Mouse (Mus musculus) lung, postnatal 0 days (tissue): ENCODE data around the gene Fitm2. TPM values are rescaled to one million over a fixed set of nuclear protein-coding genes. Genes with fewer than 3 reads are reported as not detected.

Experiments used
- ATAC-seq: fragments of 200-750 bp; cut with Nextera tagmentation; 2 replicates; pipeline ENCODE4 v1.8.0; 2017; ENCODE audit warnings: moderate library complexity
- DNase-seq: peaks from one replicate; pipeline ENCODE4 v3.0.0-alpha.2; 2016; ENCODE audit warnings: low spot score
- H3K27ac ChIP-seq: fragments of 300-500 bp; sonication (generic); 2 replicates; pipeline ENCODE4 v1.5.1; 2014; ENCODE audit warnings: antibody characterized with exemption, mild to moderate bottlenecking, low read length, mixed read lengths
- H3K27me3 ChIP-seq: fragments of 300-500 bp; sonication (generic); replicated peaks from 2 replicates; pipeline ENCODE4 v1.6.1; 2014; ENCODE audit warnings: low read length, mixed read lengths; ENCODE audit not compliant: insufficient read depth
- H3K36me3 ChIP-seq: fragments of 300-500 bp; sonication (generic); 2 replicates; pipeline ENCODE4 v1.6.1; 2014; ENCODE audit warnings: low read length, mixed read lengths; ENCODE audit not compliant: insufficient read depth
- H3K4me1 ChIP-seq: fragments of 300-500 bp; sonication (generic); 2 replicates; pipeline ENCODE4 v1.6.1; 2014; ENCODE audit warnings: antibody characterized with exemption, low read depth, low read length, mixed read lengths; ENCODE audit not compliant: insufficient read depth
- H3K4me2 ChIP-seq: fragments of 300-500 bp; sonication (generic); replicated peaks from 2 replicates; pipeline ENCODE4 v1.6.1; 2014; ENCODE audit warnings: low read depth, mild to moderate bottlenecking, low read length, moderate library complexity, mixed read lengths
- H3K4me3 ChIP-seq: fragments of 300-500 bp; sonication (generic); 2 replicates; pipeline ENCODE4 v1.5.1; 2014; ENCODE audit warnings: low read depth, low read length
- H3K9ac ChIP-seq: fragments of 300-500 bp; sonication (generic); replicated peaks from 2 replicates; pipeline ENCODE4 v1.6.1; 2014; ENCODE audit warnings: low read depth, mild to moderate bottlenecking
- H3K9me3 ChIP-seq: fragments of 300-500 bp; sonication (generic); 2 replicates; pipeline ENCODE4 v1.6.1; 2016; ENCODE audit warnings: low read length, mixed read lengths
- CTCF ChIP-seq: IDR thresholded peaks from 2 replicates; pipeline ENCODE4 v1.5.1; 2016; ENCODE audit warnings: antibody characterized with exemption, mild to moderate bottlenecking
- EP300 ChIP-seq: IDR thresholded peaks from 2 replicates; pipeline ENCODE4 v1.6.1; 2016; ENCODE audit warnings: antibody characterized with exemption, mild to moderate bottlenecking, control low read depth
- WGBS: fragments of 180-500 bp; shearing (Covaris S2); extraction: QIAGEN DNeasy Blood & Tissue Kit; methylation state at CpG from one replicate; pipeline ENCODE4 v1.1.7; 2014; 5-methylcytosine and 5-hydroxymethylcytosine counted together
- polyA plus RNA-seq: library from polyadenylated mRNA; unstranded; fragments of >200 nt; fragmentation: Nextera tagmentation; extraction: Ambion mirVana; gene quantifications from 2 replicates; pipeline ENCODE4 v1.2.1, GENCODE M21; 2015

The Fitm2 gene
- polyA plus RNA-seq, 1 experiment from 2014 or later = 22.5 TPM

DNA sequence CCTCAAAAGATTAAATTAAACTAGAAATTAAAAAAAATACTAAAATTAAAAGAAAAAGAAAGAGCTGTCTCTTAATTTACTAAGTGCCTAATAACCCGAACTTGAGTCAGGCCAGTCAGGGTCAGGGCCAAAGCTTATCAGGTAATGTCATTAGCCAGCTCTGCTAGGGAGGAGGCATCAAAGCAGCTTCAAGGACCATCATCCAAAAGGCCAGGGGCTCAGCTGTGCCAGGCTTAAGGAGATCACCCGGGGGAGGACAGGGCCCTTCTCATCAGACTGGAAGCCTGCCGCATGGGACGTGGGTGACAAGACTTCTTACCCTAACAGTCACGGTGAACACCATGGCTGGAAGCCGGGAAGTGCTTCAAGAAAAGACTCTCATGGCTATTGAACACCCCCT lies 4.8 kb downstream of the Fitm2 start:
- no peak for TF ChIP-seq EP300
- TF ChIP-seq CTCF = no peak
- no peak overlapping the region for H3K27ac ChIP-seq
- H3K4me2 ChIP-seq = no peak overlapping the region
- no peak for DNase-seq
- peaks cover 10% of the 10 kb centered on the region; the same call in 1 of the 2 replicates for H3K36me3 ChIP-seq
- no peaks in the 10 kb centered on the region for H3K27me3 ChIP-seq
- 86% methylated on average over 6 of the region's 6 CpGs for WGBS
- no peaks in the 10 kb centered on the region for H3K9me3 ChIP-seq
- ATAC-seq = no peak
- H3K9ac ChIP-seq = no peak overlapping the region
- H3K4me1 ChIP-seq = 0 out of 2 replicates have a peak, but pooled peaks cover 3% of the 10 kb centered on the region
- no peak overlapping the region for H3K4me3 ChIP-seq

DNA sequence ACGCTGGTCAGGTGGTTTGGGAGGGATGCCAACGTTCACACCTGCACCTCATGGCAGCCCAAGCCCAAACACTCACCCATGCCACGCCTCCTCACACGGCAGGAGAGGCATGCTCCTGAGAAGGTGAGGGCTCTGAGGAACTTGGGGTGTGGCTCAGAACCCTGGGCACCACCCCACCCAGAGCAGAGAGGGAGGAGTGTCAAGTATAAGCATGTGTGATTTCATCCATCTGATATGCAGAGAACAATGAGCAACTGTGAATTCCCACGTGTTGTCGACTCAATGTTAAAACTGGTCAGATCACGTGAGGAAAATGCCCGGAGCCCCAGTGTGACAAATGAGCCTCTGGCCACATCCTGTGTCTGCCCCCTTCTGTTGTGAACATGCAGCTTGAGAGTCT lies 5.7 kb downstream of the Fitm2 start:
- Histone ChIP-seq H3K36me3 (peaks cover 10% of the 10 kb centered on the region; the same call in 1 of the 2 replicates), H3K27me3 (no peaks in the 10 kb centered on the region), H3K27ac (no peak overlapping the region), H3K4me1 (0 out of 2 replicates have a peak, but pooled peaks cover 3% of the 10 kb centered on the region), H3K4me3 (no peak overlapping the region), H3K4me2 (no peak overlapping the region), H3K9me3 (no peaks in the 10 kb centered on the region), H3K9ac (no peak overlapping the region)
- peak; percentile 79 for TF ChIP-seq EP300
- TF ChIP-seq CTCF = no peak
- peak; percentile 89 for ATAC-seq
- peak; percentile 85 for DNase-seq
- WGBS = 24% methylated on average over 8 of the region's 8 CpGs

GRCm38 (mm10) chr2:163464562-163464961 lies 7.9 kb downstream of the Fitm2 start:
- no peaks in the 10 kb centered on the region for H3K4me1 ChIP-seq
- TF ChIP-seq EP300 (no peak), CTCF (no peak)
- H3K27me3 ChIP-seq = no peaks in the 10 kb centered on the region
- DNase-seq = peak; percentile 38
- H3K9me3 ChIP-seq = no peaks in the 10 kb centered on the region
- peak; percentile 30 for ATAC-seq
- H3K27ac ChIP-seq = no peak overlapping the region
- no peak overlapping the region for H3K4me2 ChIP-seq
- peaks cover 10% of the 10 kb centered on the region; the same call in 1 of the 2 replicates for H3K36me3 ChIP-seq
- H3K4me3 ChIP-seq = no peak overlapping the region
- WGBS = 50% methylated on average over 6 of the region's 6 CpGs
- no peak overlapping the region for H3K9ac ChIP-seq

- H3K36me3 ChIP-seq = peaks cover 7% of the 10 kb centered on the region; the same call in 1 of the 2 replicates
- H3K27ac ChIP-seq = no peak overlapping the region
- no peak overlapping the region for H3K4me2 ChIP-seq
- DNase-seq (peak; percentile 28), ATAC-seq (peak; percentile 36)
- no peaks in the 10 kb centered on the region for H3K4me1 ChIP-seq
- TF ChIP-seq CTCF (no peak), EP300 (no peak)
- H3K4me3 ChIP-seq = no peak overlapping the region
- H3K9me3 ChIP-seq = no peaks in the 10 kb centered on the region
- 64% methylated on average over 4 of the region's 4 CpGs for WGBS
- no peaks in the 10 kb centered on the region for H3K27me3 ChIP-seq
- H3K9ac ChIP-seq = no peak overlapping the region
These were observed 8.4 kb downstream of the Fitm2 start for GRCm38 (mm10) chr2:163463998-163464397.

DNA sequence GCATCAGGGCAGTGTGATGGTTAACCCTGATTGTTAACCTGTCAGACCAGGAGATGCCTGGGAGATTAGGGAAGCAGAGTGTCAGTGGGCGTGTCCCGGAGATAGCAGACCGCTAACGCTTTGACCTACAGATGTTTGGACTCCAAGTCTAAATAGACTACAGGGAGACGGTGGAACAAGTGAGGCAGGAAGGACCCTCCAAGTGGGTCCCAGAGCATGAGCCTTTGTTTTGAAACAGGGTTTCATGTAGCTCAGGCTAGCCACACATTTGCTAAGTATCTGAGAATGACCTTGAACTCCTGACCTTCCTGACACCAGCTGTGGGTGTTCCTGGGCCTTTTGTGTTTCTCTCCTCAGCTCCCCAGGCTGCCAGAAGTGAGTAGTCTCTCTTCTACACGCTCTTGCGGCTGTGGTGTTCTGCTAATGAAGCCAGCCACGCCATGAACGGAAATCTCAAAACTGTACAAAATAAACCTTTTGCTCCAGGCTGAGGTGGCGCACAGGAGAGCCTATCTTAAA lies 9.1 kb downstream of the Fitm2 start:
- DNase-seq (no peak), ATAC-seq (no peak)
- no peak for TF ChIP-seq CTCF
- no peak for TF ChIP-seq EP300
- Histone ChIP-seq H3K4me2 (no peak overlapping the region), H3K4me1 (no peaks in the 10 kb centered on the region; the same call in 1 of the 2 replicates), H3K4me3 (no peak overlapping the region), H3K36me3 (0 out of 2 replicates have a peak, but pooled peaks cover 4% of the 10 kb centered on the region), H3K27ac (no peak overlapping the region), H3K27me3 (no peaks in the 10 kb centered on the region), H3K9ac (no peak overlapping the region), H3K9me3 (no peaks in the 10 kb centered on the region)
- 45% methylated on average over 10 of the region's 10 CpGs for WGBS

DNA sequence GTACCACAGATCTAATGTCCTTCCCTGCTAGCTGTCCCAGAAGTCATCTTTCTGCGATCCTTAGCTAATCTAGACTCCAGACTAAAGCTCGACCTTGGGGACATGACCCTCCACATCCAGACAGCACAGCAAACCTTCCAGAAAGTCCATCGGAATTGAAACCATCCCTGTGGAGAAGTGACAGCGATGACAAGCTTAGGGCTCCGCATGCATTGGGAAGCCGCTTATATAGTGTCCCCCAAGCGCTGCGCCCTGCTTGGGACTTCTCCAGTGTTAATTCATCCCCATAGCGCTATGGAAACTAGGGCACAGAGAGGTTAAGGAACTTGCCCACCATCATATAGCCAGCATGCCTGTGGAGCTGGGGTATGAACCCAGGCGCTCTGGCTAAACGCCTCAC lies 9.6 kb downstream of the Fitm2 start:
- ATAC-seq (no peak), DNase-seq (no peak)
- 72% methylated on average over 11 of the region's 11 CpGs for WGBS
- Histone ChIP-seq H3K27me3 (0 out of 2 replicates have a peak, but pooled peaks cover 2% of the 10 kb centered on the region), H3K9ac (no peak overlapping the region), H3K27ac (no peak overlapping the region), H3K36me3 (0 out of 2 replicates have a peak, but pooled peaks cover 4% of the 10 kb centered on the region), H3K4me3 (no peak overlapping the region), H3K4me2 (no peak overlapping the region), H3K4me1 (no peaks in the 10 kb centered on the region; the same call in 1 of the 2 replicates), H3K9me3 (no peaks in the 10 kb centered on the region)
- TF ChIP-seq CTCF (no peak), EP300 (no peak)
